Mouse (Mus musculus): ENCODE measurements at regions not wholly inside any gene's neighbourhood (a gene's known extent, or its start where the extent isn't known, plus 50 kb on each side); places are given as distances from the start of the nearest gene placed in this dataset.

DNA sequence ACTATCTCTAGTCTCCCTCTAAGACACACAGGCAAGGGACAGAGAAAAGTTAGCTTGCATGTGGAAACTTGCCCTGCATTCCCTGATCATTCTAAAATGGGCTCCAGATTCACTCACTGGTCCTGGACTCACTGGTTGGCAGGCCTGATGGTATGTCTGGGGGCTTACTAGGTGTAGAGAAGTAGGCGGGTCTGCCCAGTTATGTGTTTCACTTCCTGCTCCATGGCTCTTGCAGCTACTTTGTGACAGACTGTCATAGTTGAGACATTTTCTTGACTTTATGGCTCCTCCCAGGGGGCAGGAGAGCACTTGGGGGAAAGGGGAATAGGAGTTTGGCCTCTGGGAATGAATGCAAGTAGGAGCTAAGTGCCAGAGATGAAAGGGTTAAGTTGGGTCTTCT lies 182.1 kb upstream of the Chrm3 start:
- H3K9me3 ChIP-seq (ENCODE audit: low read length) = 0 out of 2 replicates have a peak, but pooled peaks cover 3% of the 10 kb centered on the region
- H3K9ac ChIP-seq (replicated peaks) = no peak overlapping the region
- ATAC-seq = no peak
- H3K4me3 ChIP-seq (ENCODE audit: low read depth, low read length) = no peak overlapping the region
- TF ChIP-seq CTCF (IDR thresholded peaks at IDR 0.05; ENCODE audit: low read depth) (no peak), EP300 (IDR thresholded peaks at IDR 0.05; ENCODE audit: low read depth) (no peak)
- no peak for DNase-seq
- H3K36me3 ChIP-seq (replicated peaks; ENCODE audit: insufficient read depth, low read length) = no peaks in the 10 kb centered on the region
- no peak overlapping the region for H3K4me2 ChIP-seq (ENCODE audit: low read depth, low read length)
- H3K27ac ChIP-seq (ENCODE audit: low read depth) = no peak overlapping the region
- WGBS (ENCODE audit: insufficient replicate concordance) = 76% methylated on average over 1 of the region's 1 CpGs
- H3K27me3 ChIP-seq (ENCODE audit: insufficient read depth, low read length) = no peaks in the 10 kb centered on the region
- H3K4me1 ChIP-seq (ENCODE audit: insufficient read depth) = no peaks in the 10 kb centered on the region

DNA sequence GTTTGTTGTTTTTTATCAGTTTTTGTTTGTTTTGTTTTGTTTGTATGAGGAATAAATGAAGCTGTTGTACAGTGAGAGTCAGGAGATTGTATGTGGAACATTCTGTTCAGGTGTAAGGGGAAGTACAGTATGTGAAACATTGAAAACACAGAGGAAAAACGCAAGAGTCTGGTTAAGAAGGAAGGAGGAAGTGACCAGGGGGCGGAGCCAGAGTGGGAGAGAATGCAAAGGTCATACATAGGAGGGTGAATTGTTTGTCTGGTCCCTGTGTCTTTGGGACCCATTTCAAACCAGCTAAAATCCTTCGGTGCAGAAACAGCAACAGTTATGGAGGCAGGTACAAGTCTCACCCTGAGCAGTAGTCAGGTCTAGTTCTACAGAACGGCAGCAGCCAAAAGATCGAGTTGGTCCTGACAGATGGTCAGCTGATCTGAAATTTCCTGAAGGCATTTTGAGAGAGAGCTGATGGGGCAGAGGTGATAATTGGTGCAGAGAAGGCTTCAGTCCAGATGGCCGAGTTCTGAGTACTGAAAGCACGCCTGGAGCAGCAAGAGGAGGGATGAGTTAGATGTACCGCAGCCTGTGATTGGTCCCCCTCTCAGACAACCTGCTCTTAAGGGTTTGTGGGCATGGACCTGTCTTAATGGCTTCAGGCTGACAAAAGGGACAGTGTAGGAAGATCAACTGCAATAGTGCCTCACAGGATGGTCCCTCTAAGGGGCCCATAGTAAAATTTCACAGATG lies 179.7 kb upstream of the Chrm3 start:
- Histone ChIP-seq H3K9me3 (ENCODE audit: low read length) (0 out of 2 replicates have a peak, but pooled peaks cover 3% of the 10 kb centered on the region), H3K27ac (ENCODE audit: low read depth) (no peak overlapping the region), H3K4me2 (ENCODE audit: low read depth, low read length) (no peak overlapping the region), H3K36me3 (replicated peaks; ENCODE audit: insufficient read depth, low read length) (no peaks in the 10 kb centered on the region), H3K9ac (replicated peaks) (no peak overlapping the region), H3K4me1 (ENCODE audit: insufficient read depth) (no peaks in the 10 kb centered on the region), H3K4me3 (ENCODE audit: low read depth, low read length) (no peak overlapping the region), H3K27me3 (ENCODE audit: insufficient read depth, low read length) (no peaks in the 10 kb centered on the region)
- WGBS (ENCODE audit: insufficient replicate concordance) = 67% methylated on average over 8 of the region's 8 CpGs
- DNase-seq (peak; percentile 22), ATAC-seq (peak; percentile 57)
- TF ChIP-seq CTCF (IDR thresholded peaks at IDR 0.05; ENCODE audit: low read depth) (no peak), EP300 (IDR thresholded peaks at IDR 0.05; ENCODE audit: low read depth) (no peak)

DNA sequence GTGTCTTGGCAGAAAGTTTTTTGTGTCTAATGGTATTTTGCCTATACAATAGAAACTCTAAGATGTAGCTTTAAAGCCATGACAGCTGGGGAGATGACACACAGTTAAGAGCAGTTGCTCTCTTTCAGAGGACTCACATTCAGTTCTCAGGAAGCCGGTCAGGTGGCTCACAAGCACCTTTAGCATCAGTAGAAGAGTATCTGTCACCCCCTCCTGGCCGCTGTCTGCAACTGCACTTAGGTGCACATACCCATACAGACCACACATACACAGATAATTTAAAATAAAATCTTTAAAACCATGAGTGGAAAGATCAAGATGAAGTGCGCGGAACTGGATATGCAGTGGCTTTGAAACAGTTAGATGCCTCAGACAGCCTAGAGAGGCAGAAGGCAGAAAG lies 178.3 kb upstream of the Chrm3 start:
- WGBS (ENCODE audit: insufficient replicate concordance) = 64% methylated on average over 4 of the region's 4 CpGs
- TF ChIP-seq CTCF (IDR thresholded peaks at IDR 0.05; ENCODE audit: low read depth) (peak; percentile 45), EP300 (IDR thresholded peaks at IDR 0.05; ENCODE audit: low read depth) (no peak)
- ATAC-seq (no peak), DNase-seq (no peak)
- Histone ChIP-seq H3K27me3 (ENCODE audit: insufficient read depth, low read length) (no peaks in the 10 kb centered on the region), H3K27ac (ENCODE audit: low read depth) (no peak overlapping the region), H3K4me1 (ENCODE audit: insufficient read depth) (no peaks in the 10 kb centered on the region), H3K9me3 (ENCODE audit: low read length) (0 out of 2 replicates have a peak, but pooled peaks cover 3% of the 10 kb centered on the region), H3K4me2 (ENCODE audit: low read depth, low read length) (no peak overlapping the region), H3K4me3 (ENCODE audit: low read depth, low read length) (no peak overlapping the region), H3K36me3 (replicated peaks; ENCODE audit: insufficient read depth, low read length) (no peaks in the 10 kb centered on the region), H3K9ac (replicated peaks) (no peak overlapping the region)

DNA sequence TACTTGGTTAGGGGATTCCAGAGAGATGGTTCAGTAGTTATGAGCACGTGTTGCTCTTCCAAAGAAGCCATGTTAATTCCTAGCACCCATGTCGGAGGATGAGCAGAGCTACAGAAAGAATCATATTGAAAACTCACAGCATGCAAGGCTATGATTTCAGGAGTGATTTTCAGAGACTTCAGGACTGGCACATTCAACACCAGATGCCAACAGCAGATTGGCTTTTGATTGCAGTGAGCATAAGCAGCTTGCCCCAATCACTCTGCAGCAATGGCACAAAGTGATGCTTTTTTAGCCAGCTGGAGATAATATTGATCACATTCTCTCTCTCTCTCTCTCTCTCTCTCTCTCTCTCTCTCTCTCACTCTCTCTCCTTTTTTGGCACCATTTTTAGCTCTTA lies 166.6 kb upstream of the Chrm3 start:
- no peaks in the 10 kb centered on the region for H3K27me3 ChIP-seq (ENCODE audit: insufficient read depth, low read length)
- H3K9me3 ChIP-seq (ENCODE audit: low read length) = no peaks in the 10 kb centered on the region
- no peak for ATAC-seq
- H3K4me1 ChIP-seq (ENCODE audit: insufficient read depth) = no peaks in the 10 kb centered on the region
- H3K36me3 ChIP-seq (replicated peaks; ENCODE audit: insufficient read depth, low read length) = no peaks in the 10 kb centered on the region
- WGBS (ENCODE audit: insufficient replicate concordance) = 63% methylated on average over 2 of the region's 2 CpGs
- H3K9ac ChIP-seq (replicated peaks) = no peak overlapping the region
- no peak overlapping the region for H3K27ac ChIP-seq (ENCODE audit: low read depth)
- no peak overlapping the region for H3K4me2 ChIP-seq (ENCODE audit: low read depth, low read length)
- TF ChIP-seq CTCF (IDR thresholded peaks at IDR 0.05; ENCODE audit: low read depth) (no peak), EP300 (IDR thresholded peaks at IDR 0.05; ENCODE audit: low read depth) (no peak)
- no peak for DNase-seq
- H3K4me3 ChIP-seq (ENCODE audit: low read depth, low read length) = no peak overlapping the region

DNA sequence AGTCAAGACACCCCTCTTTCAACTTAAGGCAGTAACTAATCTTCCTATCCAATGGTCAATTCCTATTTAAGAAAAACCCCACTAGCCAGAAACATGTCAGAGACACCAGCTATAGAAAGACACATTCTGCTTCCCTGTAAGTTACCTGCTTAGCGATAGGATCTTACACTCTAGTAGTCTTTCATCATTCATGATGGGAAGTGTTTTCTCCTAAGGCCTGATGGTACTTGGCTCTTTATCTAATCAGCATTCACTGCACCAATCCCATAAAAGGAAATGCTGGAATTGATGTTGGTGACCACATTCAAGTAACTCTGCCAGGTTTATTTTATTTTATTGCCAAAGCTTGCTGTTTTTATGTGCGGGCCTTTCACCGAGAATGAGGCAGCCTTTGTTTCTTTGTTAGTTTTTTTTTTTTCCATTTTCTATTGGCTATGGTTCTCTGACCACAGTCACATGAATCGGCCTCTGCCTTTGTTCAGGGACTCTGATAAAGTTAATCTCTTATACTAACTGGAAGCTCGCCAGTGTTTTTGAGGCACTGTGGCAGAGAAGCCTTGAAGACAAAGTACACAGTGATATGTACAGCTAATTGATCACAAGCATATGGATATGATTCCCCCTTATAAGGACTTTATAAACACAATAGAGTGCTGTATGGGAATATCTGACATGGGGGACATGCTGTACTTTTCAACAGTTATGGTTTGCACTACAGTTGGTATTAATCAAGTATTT lies 166.0 kb upstream of the Chrm3 start:
- H3K27me3 ChIP-seq (ENCODE audit: insufficient read depth, low read length) = no peaks in the 10 kb centered on the region
- H3K4me1 ChIP-seq (ENCODE audit: insufficient read depth) = no peaks in the 10 kb centered on the region
- H3K9ac ChIP-seq (replicated peaks) = no peak overlapping the region
- DNase-seq (no peak), ATAC-seq (no peak)
- WGBS (ENCODE audit: insufficient replicate concordance) = 70% methylated on average over 5 of the region's 5 CpGs
- TF ChIP-seq EP300 (IDR thresholded peaks at IDR 0.05; ENCODE audit: low read depth) = no peak
- TF ChIP-seq CTCF (IDR thresholded peaks at IDR 0.05; ENCODE audit: low read depth) = no peak
- H3K4me2 ChIP-seq (ENCODE audit: low read depth, low read length) = no peak overlapping the region
- no peaks in the 10 kb centered on the region for H3K36me3 ChIP-seq (replicated peaks; ENCODE audit: insufficient read depth, low read length)
- no peak overlapping the region for H3K4me3 ChIP-seq (ENCODE audit: low read depth, low read length)
- H3K9me3 ChIP-seq (ENCODE audit: low read length) = no peaks in the 10 kb centered on the region
- H3K27ac ChIP-seq (ENCODE audit: low read depth) = no peak overlapping the region

DNA sequence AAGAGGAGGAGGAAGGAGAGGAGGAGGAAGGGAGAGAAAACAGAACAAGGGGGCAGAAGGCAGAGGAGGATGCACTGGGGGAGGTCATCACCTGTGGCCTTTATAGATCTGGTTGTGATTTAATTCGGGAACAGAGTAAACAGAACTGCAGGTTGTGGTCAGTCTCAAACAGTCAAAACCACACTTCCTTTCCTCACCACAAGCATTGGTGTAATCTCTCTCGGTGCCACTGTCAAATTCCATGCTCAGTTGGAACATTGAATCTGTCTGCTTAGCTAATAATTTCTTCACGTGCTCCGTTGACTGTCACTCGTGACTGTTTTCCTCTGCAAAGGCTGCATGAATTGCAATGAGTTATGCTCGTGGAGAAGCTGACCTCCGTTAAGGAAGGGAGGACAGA lies 143.6 kb upstream of the Chrm3 start:
- Histone ChIP-seq H3K27me3 (ENCODE audit: insufficient read depth, low read length) (no peaks in the 10 kb centered on the region), H3K9ac (replicated peaks) (no peak overlapping the region), H3K4me1 (ENCODE audit: insufficient read depth) (no peaks in the 10 kb centered on the region), H3K36me3 (replicated peaks; ENCODE audit: insufficient read depth, low read length) (no peaks in the 10 kb centered on the region), H3K4me2 (ENCODE audit: low read depth, low read length) (no peak overlapping the region), H3K27ac (ENCODE audit: low read depth) (no peak overlapping the region), H3K4me3 (ENCODE audit: low read depth, low read length) (no peak overlapping the region), H3K9me3 (ENCODE audit: low read length) (no peaks in the 10 kb centered on the region)
- ATAC-seq (no peak), DNase-seq (no peak)
- TF ChIP-seq CTCF (IDR thresholded peaks at IDR 0.05; ENCODE audit: low read depth) (no peak), EP300 (IDR thresholded peaks at IDR 0.05; ENCODE audit: low read depth) (no peak)
- WGBS (ENCODE audit: insufficient replicate concordance) = 12% methylated on average over 7 of the region's 7 CpGs

All from liver, postnatal 0 days (tissue).